Mouse (Mus musculus) layer of hippocampus, postnatal 14 days (tissue): ENCODE measurements around the gene Mndal. TPM values are rescaled to one million over a fixed set of nuclear protein-coding genes. Genes with fewer than 3 reads are reported as not detected.

Source experiments
- total RNA-seq, 2 experiments: library from RNA; stranded (reverse); gene quantifications; 2 replicates each; pipeline ENCODE4 v1.2.3; 2021

Mndal gene
- total RNA-seq, 2 experiments from 2014 or later = 21.9 TPM

Other genes with a start within 250 kb of the Mndal start
- under 1 TPM; 0.17 to 0.18 TPM for gene Ifi207, start 200.7 kb downstream of the Mndal start, total RNA-seq
- under 1 TPM; 0.33 to 0.85 TPM for gene Ifi204, start 175.5 kb downstream of the Mndal start, total RNA-seq
- not detected for gene Ifi211, start 29.4 kb downstream of the Mndal start, total RNA-seq
- gene Ifi203, start 181 bp upstream of the Mndal start, total RNA-seq = 10 to 100 TPM; 10.2 to 11.9 TPM
- not detected for gene Ifi202b, start 40.3 kb upstream of the Mndal start, total RNA-seq
- under 1 TPM; 0.35 to 0.43 TPM for gene Ifi205, start 89.3 kb upstream of the Mndal start, total RNA-seq
- gene Olfr433, start 98.2 kb upstream of the Mndal start, total RNA-seq = not detected
- gene Olfr432, start 106.7 kb upstream of the Mndal start, total RNA-seq = not detected
- gene Olfr430, start 124.1 kb upstream of the Mndal start, total RNA-seq = not detected
- gene Olfr429, start 141.8 kb upstream of the Mndal start, total RNA-seq = not detected
- gene Olfr427, start 154.4 kb upstream of the Mndal start, total RNA-seq = not detected
- gene Olfr231, start 178.7 kb upstream of the Mndal start, total RNA-seq = not detected
- gene Olfr424, start 189.0 kb upstream of the Mndal start, total RNA-seq = not detected
- not detected for gene Olfr420, start 213.1 kb upstream of the Mndal start, total RNA-seq
- under 1 TPM; 0.14 to 0.24 TPM for gene Spta1, start 230.3 kb upstream of the Mndal start, total RNA-seq